Mouse (Mus musculus): Measurements from ENCODE around the gene Zfp287.
"Not testable (repeated sequence)": the region's sequence is repeated elsewhere in the genome, so short reads cannot be mapped to it uniquely, and the experiment has no call there.

GRCm38 (mm10) chr11:62749445-62749844, 17.7 kb upstream of the Zfp287 start:
- not testable (repeated sequence) for TF ChIP-seq CTCF, POLR2A (IDR thresholded peaks at IDR 0.05; ENCODE audit: insufficient read depth, low read depth, low read length)
